Mouse (Mus musculus) MEL (cell line): ENCODE measurements at regions not wholly inside any gene's neighbourhood (a gene's known extent, or its start where the extent isn't known, plus 50 kb on each side); places are given as distances from the start of the nearest gene placed in this dataset.

ENCODE experiments used
- BHLHE40 ChIP-seq: IDR thresholded peaks from 2 replicates; pipeline ENCODE4 v1.6.1; 2012; ENCODE audit warnings: low read depth, mild to moderate bottlenecking, inconsistent platforms, low read length, improper control_type of control experiment, borderline replicate concordance
- CHD2 ChIP-seq: IDR thresholded peaks from 2 replicates; pipeline ENCODE4 v1.6.1; 2011; ENCODE audit warnings: low read length, improper control_type of control experiment
- EP300 ChIP-seq, 2 experiments: IDR thresholded peaks; 2 replicates each; pipeline ENCODE4 v1.6.1; 2011; ENCODE audit warnings: improper control_type of control experiment in 2 of 2, low read length in 2 of 2, low read depth in 1 of 2, mild to moderate bottlenecking in 1 of 2
- GABPA ChIP-seq: IDR thresholded peaks from 2 replicates; pipeline ENCODE4 v1.6.1; 2012; ENCODE audit warnings: low read depth, mild to moderate bottlenecking, inconsistent platforms, low read length, improper control_type of control experiment, moderate library complexity
- GATA1 ChIP-seq: IDR thresholded peaks from 2 replicates; pipeline ENCODE4 v1.6.1; 2011; ENCODE audit warnings: low read depth, low read length, improper control_type of control experiment
- MAX ChIP-seq: IDR thresholded peaks from 2 replicates; pipeline ENCODE4 v1.6.1; 2011; ENCODE audit warnings: low read length, improper control_type of control experiment
- MEF2A ChIP-seq: IDR thresholded peaks from 2 replicates; pipeline ENCODE4 v1.6.1; 2014; ENCODE audit warnings: low read depth, mild to moderate bottlenecking, inconsistent platforms, low read length, improper control_type of control experiment; ENCODE audit not compliant: poor library complexity, insufficient replicate concordance, severe bottlenecking; ENCODE audit errors: extremely low read depth
- POLR2A ChIP-seq, 2 experiments: IDR thresholded peaks; 2 replicates each; pipeline ENCODE4 v1.6.1; 2011 to 2012; ENCODE audit warnings: low read length in 2 of 2, mild to moderate bottlenecking in 2 of 2, control low read depth in 1 of 2, improper control_type of control experiment in 1 of 2, low read depth in 1 of 2, moderate library complexity in 1 of 2; ENCODE audit not compliant: control insufficient read depth in 1 of 2, insufficient read depth in 1 of 2, poor library complexity in 1 of 2
- USF1 ChIP-seq: IDR thresholded peaks from 2 replicates; pipeline ENCODE4 v1.6.1; 2014; ENCODE audit warnings: low read depth, mild to moderate bottlenecking, inconsistent platforms, low read length, improper control_type of control experiment, moderate library complexity

- TF ChIP-seq MEF2A: no peak
- no peak for TF ChIP-seq USF1
- no peak for TF ChIP-seq GABPA
- no peak for TF ChIP-seq CHD2
- TF ChIP-seq MAX: no peak
- no peak for TF ChIP-seq GATA1
- TF ChIP-seq BHLHE40: no peak
- no peak for TF ChIP-seq POLR2A (IDR thresholded peaks at IDR 0.05; ENCODE audit: control insufficient read depth in 1 of 2, insufficient read depth in 1 of 2, low read depth in 1 of 2, low read length in 2 of 2, poor library complexity in 1 of 2)
- TF ChIP-seq EP300 (IDR thresholded peaks at IDR 0.05; ENCODE audit: low read depth in 1 of 2, low read length in 2 of 2): no peak
Measured at GRCm38 (mm10) chr14:110122710-110123109, 632.2 kb downstream of the Slitrk6 start.
